Mouse (Mus musculus): ENCODE results near the gene Dnaic1.
"Not testable (repeated sequence)": the region's sequence is repeated elsewhere in the genome, so short reads cannot be mapped to it uniquely, and the experiment has no call there.

Gene Dnaic1

DNA sequence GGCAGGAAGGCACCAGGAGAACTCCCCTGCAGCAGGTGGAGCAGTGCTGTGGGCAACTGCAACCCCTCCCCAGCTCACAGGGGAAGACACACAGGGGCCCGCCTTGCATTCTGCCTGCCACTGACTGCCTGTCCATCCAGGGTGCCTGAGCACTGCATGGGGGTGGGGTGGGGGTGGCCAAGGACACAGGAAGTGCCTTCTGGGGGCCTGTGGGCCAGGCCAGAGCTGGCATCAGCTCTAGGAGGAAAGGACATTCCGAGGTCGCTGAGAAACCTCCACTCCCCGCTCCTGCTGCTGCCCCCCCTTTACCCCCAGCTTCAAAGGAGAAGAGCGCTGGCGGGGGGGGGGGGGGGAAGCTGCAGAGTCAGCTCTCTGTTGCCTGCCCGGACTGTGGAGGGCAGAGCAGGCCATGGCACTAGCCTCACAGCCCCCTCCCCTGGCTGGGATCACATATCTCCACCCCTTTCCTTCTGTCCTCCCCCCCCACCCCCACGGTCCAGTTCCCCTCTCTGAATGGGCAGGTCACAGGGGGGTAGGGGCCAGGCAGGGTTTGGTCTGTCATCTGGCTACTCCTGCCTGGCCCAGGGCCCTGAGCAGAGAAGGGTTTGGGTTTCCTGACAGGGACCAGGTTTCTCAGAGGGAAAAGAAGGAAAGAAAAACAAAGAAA is 95.6 kb downstream of the Dnaic1 start:
- DNase-seq (ENCODE audit: low spot score), result no peak

DNA sequence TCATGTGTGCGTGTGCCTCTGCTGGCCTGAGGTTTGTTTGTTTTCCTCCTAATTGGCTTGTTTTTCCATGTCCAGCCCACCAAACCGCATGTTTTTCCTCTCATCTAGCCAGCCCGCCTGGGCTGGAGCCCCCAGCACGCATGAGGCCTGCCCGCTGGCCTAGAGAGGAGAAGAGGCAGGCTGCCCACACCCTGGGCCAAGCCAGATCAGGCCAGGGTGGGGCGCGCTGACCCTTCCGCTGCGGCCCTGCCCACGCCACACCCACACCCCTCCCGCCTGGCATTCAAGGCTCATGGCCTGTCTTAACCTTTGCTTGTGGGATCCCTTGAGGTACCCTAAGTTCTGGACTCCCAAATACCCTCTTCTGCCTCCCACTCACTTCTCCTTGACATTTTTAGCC is 97.1 kb downstream of the Dnaic1 start:
- no peak for DNase-seq (ENCODE audit: low spot score)

DNA sequence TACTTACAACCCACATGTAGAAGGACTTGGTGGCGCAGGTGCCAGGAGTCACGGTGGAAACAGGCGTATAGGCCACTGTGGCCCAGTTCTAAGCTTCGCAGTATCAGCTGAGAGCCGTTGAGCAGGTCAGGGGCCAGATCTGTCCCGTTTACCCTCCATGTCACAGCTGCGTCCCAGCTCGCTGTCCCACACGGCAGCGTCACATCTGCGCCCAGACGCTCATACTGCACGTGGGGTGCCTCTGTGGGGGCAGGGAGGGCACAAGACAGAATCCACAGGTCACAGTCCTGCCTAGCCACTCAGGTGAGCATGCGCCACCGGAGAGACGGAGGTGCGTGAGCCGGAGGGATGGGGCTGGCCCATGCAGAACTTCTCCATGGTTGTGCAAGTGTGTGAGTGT is 101.3 kb downstream of the Dnaic1 start:
- no peak for DNase-seq (ENCODE audit: low spot score)

DNA sequence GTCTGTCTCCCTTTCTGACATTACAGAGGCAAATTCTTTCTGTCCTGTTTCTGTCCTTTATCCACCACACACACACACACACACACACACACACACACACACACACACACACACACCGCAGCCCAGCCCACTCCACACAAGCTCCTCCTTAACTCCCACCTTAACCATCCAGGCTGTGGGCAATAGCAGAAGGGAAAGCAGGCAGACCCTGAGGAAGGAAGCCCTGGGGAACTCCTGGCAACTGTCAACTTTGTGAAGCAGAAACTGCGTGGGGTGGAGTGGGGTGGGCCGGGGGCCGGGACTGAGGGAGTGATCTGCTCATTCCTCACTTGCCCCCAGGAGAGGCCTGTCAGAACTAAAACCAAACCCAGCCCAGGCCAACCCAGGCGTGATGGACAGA is 101.9 kb downstream of the Dnaic1 start:
- no peak for DNase-seq (ENCODE audit: low spot score)

DNA sequence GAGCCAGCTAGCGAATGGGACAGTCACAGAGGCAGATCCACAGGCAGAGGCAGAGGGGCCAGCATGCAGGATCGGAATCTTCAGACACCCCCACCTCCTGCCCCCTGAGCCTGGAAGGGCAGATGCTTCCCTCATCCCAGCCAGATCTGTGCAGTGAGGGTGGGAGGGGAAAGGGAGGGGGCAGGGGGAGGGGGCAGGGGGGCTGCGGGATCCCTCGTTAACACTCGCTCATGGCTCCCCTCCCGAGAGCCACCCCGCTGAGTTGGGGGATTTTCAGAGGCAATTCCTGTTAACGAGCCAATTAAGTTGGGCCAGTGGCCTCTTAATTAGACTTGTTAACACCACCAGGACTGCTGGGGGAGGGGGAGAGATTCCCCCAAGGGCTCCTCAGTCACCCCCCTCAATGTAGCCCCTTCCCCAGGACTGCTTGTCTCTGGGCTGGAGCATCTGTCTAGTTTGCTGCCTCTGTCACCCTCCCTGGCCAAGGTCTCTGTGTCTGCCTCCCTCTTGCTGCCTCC is 102.4 kb downstream of the Dnaic1 start:
- DNase-seq (ENCODE audit: low spot score), result no peak

DNA sequence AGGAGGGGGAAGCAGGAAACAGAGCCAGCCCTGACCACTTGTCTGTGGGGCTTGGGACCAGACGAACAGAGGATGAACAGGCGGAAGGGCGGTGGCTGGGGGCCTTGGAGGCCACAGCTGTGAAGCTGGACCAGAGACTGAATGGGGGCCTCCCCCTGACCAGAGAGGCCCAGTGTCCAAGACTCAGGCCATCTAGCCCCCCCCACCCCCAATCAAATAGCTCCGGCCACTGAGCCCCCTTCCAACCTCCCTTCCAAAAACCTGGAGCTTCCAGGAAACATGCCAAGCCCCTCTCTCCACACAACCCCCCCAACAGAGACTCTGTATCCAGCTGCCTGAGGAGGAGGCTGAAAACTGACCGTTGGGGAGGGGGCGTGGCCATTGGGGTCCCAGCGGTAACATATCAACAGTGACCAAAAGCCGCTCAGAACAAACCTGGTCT is 103.0 kb downstream of the Dnaic1 start:
- DNase-seq (ENCODE audit: low spot score), result no peak

DNA sequence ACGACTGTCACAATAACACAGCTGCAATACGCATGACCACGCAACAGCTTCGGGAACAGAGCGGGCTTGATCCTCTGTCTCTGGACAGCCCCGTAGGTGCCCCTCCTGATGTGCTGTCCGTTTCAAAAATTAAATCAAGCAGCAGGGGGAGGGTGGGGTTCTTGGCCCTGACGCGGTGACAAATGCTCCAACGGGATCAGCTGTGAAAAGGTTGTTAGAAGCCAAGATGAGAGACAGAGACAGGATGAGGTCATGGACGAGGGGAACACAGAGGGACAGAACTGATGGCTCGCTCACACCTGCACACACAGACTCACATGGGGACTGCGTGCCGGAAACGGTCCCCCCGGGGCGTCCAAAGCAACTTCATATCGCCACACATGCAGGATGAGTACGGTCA is 103.6 kb downstream of the Dnaic1 start:
- no peak for DNase-seq (ENCODE audit: low spot score)

DNA sequence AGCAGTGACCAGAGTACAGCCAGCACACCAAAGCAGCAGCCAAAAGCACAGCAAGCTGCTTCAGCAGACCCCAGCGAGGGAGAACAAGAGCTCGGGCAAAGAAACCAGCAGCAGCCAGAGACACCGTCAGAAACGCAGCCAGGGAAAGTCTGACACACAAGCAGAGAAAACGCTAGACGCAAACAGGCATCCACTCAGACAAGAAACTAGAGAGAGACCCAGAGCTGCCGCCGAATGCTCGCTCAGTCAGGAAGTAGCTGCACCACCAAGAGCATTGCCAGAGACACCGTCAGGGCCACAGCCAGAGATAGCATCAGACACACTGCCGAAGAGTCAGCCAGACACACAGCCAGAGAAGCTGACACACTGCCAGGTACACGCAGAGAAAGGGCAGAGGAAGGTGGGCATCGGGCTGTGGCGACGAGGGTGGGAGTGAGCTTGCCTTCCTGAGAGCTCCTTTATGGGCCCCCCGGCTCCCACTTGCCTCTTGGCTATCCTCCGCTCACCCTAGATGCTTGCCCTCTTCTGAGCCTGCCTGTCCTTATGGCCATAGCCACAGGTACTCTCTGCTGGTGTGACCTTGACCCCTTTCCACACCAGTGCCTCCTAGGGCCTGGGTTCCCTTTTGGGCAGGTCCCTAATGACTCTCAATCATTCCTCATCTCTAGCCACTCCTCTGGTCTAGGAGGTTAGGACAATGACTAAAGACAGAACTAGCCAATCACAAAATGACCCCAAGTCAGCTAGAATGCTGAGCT is 106.9 kb downstream of the Dnaic1 start:
- DNase-seq (ENCODE audit: low spot score), result no peak

DNA sequence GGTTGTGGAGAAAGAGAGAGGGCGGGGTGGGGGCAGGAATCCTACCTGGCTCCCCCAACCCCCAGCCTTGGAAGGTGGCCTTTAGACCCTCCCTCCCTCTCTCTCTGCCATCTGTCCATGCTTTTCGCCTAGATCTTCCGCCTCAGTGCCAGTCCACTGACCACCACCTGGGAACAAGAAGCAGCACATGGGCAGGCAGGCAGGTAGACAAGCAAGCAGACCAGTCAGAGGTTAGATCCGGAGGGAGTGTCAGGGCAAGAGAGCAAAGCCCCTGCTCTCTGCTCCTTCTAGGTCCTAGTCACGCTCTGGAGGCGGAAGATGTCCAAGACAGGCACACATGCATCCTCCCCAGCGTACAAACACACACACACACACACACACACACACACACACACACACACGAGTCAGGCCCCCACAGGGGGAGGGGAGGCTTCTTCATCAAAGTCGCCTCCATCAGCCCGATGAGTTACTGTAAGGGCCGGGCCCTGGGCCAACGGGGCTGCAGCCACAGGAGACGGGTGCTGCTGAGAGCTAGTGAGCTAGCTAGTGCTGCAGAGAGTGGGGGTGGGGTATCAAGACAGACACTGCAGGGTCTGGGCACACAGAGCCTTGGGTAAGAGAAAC is 107.5 kb downstream of the Dnaic1 start:
- DNase-seq (ENCODE audit: low spot score), result no peak

DNA sequence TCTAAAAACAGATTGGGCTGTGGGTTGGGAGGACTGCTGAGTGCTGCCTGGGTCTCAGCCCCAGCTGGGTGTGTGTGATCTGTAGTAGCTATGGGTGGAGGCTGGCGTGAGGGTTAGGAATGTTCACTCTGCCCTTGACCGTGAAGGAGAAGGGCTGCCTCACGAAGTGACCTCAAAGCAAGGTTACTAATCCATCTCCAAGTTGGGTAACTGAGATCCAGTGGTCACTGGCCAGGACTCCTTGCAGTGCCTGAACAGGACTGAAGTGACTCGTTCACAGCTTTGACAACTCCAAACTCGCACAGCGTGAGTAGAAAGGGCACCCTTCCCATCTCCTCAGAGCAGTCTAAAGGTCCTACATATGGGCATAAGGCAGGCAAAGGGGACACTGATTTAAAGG is 109.3 kb downstream of the Dnaic1 start:
- no peak for DNase-seq (ENCODE audit: low spot score)

DNA sequence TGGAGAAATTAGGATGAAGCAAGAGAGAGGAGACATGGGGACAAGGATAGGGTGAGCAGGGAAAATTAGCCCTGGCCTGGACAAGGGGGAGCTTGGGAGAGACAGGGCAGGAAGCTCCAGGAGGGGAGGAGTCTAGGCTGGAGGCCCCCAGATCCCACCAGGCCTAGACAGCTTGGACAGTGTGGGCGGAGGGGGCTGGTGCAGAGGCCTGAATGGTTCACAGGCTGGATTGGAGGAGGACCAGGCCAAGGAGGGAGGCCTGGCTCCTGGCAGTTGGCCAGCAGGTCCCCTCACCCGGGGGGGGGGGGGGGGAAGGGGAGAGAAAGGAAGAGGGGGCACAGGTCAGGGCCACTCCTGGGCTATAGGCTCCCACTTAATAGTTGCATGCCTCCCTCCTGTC is 109.7 kb downstream of the Dnaic1 start:
- no peak for DNase-seq (ENCODE audit: low spot score)

DNA sequence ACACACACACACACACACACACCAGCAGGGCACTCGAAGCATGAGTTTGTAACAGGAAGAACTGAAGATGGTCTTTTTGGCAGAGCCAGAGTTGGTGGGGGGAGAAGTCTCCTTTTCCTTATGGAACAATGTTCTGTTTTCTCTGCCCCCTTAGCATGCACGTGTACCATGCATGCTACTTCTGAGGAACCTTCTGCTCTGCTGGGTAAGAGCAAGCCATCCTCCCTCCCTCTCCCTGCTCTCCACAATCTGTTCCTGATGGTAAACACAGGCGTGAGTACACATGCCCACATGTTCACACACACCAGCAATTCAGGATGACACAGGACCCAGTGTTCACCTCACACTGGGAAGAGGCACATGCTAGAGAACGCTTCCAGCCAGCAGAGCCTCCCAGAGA is 111.6 kb downstream of the Dnaic1 start:
- DNase-seq (ENCODE audit: low spot score), result no peak

DNA sequence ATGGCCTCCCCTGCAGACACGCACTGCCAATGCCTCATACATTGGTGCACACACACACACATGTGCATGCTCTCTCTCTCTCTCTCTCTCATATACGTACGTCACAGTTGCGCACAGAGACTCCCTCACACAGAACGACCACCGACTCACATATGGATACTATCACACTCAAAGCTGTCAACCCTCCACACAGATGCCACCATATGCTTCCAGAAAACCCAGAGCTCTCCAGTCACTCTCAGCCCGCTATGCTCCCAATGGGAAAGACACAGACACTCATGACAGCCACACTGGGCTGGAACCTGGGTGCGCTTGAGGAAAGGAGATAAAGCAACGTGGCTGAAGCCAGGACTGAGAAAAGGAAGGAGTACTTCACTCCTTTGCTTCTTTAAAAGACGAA is 112.4 kb downstream of the Dnaic1 start:
- no peak for DNase-seq (ENCODE audit: low spot score)

DNA sequence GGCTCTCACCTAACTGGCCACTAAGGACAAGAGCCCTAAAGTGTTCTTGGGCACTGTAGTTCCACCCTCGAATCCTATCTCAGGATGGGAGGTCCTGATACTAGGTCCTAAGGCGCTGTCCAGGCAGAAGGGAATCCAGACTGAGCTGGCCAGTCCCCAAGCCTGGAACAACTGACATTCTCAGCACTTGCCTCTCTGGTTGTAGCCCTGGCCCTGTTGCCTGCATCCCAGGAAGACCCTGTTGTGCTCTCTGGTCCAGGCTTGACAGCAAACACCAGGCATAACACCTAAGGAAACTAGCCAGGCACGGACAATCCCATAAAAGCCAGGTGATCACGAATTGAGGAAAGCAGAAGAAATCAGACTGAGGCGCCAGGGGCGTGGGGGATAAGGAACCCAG is 113.2 kb downstream of the Dnaic1 start:
- DNase-seq (ENCODE audit: low spot score), result no peak

DNA sequence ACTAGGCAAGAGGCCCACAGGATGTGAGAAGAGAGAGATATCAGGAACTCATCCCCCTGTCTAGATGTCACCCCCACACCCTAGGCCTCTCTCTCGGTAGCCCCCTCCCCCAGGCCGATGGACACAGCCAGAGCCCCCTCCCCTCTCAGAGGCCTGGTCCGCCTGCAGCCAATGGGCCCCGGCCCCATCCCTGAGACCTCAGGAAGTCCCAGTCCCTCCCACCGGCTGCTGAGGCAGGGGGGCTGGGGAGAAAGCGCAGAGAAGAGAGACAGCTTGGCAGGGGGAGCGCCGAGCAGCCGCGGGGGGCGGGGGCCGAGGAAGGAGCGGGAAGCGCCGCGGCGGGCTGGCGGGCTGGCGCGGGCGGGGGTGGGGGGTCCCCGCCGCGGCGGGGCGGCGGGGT is 113.7 kb downstream of the Dnaic1 start:
- DNase-seq (ENCODE audit: low spot score), result not testable (repeated sequence)

DNA sequence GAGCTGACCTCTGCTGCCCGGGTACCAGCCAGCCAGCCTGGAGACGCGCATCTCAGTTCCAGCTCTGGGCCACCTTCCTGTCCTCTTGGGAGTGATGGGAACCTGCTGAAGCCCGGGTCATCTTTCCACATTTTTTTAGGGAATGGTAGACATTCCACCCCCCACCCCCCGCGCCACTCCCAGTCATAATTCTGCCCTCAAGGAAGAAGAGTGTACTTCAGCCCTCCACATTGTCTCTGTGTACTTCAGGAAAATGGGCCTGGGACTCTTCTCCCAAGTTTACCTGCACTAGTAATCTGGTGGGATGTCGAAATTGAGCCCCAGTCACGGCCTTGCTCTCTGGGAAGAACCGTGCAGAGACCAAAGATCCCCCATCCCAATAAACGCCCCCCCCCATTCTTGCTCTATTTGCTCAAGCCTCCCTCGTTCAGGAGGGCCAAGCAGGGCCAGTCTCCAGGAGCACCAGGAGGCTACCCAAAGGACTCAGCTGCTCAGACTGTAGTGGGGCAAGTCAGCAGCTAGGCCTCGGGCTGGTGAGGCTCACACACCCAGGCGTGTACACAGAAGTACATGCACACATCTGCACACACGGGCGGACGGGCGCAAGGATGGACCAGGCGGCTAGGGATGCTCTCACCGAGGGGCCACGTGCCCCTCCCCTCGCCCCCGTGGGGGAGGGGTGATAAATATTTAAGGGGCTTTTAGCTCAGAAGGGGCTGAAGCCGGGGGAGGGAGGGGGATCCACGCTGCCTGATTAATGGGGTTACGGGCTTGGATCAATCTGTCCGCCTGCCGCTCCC is 114.8 kb downstream of the Dnaic1 start:
- not testable (repeated sequence) for DNase-seq (ENCODE audit: low spot score)

DNA sequence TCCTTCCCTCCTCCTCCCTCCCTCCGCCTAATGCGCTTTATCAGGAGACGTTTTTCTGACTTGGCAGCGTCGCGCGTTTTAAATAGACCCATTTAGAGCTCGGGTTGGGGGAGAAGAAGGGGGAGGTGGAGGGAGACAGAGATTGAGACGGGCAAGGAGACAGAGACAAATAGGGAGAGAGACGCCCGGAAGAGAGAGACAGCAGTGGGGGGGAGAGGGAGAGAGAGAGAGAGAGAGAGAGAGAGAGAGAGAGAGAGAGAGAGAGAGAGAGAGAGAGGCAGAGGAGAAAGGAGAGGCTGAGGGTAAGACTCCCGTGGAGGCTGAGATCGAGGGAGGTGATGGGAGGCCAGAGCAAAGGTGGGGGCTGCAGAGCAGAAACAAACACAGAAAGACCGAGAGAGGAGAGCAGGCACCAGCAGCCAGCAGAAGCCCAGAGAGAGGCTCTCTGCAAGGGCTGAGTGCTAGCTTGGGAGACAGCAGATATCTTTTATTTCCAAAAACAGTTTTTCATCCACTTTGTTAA is 115.4 kb downstream of the Dnaic1 start:
- not testable (repeated sequence) for DNase-seq (ENCODE audit: low spot score)

DNA sequence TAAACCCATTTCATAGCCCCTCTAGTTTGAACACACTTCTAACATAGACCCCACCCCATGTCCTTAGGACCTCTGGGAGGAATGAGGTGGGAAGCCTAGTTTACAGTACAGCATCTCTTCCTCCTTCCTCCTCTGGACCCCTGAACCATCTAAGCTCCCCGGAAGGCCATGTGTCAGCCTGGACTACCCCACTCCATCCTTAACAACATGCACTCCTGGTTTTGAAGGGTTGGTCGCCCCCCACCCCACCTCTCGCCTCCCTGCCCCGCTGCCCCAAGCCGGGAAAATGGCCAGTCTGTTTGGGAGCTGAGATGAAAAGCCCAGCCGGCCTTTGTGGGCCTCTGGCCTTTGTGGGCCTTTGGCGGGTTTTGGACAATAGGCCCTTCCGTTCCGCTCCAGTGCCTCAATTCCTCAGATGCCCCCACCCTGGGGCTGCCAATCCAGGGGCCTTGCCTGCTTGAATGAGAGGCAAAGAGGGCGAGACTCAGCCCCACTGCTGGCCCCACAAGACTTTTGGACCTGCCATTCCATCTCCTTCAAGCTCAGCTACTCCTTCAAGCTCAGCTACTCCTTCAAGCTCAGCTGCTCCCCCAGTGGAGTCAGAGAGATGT is 116.4 kb downstream of the Dnaic1 start:
- not testable (repeated sequence) for DNase-seq (ENCODE audit: low spot score)
